In genomic region chr19:46254163-46254752, GRCm38 (mm10) we compare ENCODE assay signal across 8 mouse cellular contexts. TPM values are rescaled to one million over a fixed set of nuclear protein-coding genes. Genes with fewer than 3 reads are reported as not detected.
DNase-seq lines count a peak whose midpoint lies in the region; ATAC-seq lines count a peak whose summit lies in the region.

No protein-coding gene starts in this region.

- H3K36me3 ChIP-seq in neural tube, embryonic 15.5 days: peaks cover 65% of the 10 kb centered on the region

- no peak overlapping the region for H3K4me2 ChIP-seq in neural tube, embryonic 15.5 days

- no peak overlapping the region for H3K4me3 ChIP-seq in neural tube, embryonic 15.5 days (replicated peaks)

- no peaks in the 10 kb centered on the region for H3K4me1 ChIP-seq in neural tube, embryonic 15.5 days

- no peak overlapping the region for H3K9ac ChIP-seq in neural tube, embryonic 15.5 days (replicated peaks)

- no peak overlapping the region for H3K27ac ChIP-seq in neural tube, embryonic 15.5 days (replicated peaks)

- H3K9me3 ChIP-seq in neural tube, embryonic 15.5 days (replicated peaks): no peaks in the 10 kb centered on the region

- no peak; the same call in 1 of the 2 replicates for ATAC-seq in frontal cortex, adult (ENCODE audit: low TSS enrichment)
- ATAC-seq in neural tube, embryonic 15.5 days (ENCODE audit: low FRiP score): no peak

- DNase-seq in frontal cortex, postnatal 36 days (ENCODE audit: low spot score in 2 of 2): peak; percentile 10 to 40
- DNase-seq in neural tube, embryonic 10.5 days (ENCODE audit: extremely low spot score, low spot score): peak; percentile 32
- peak; percentile 15 for DNase-seq in c-Kit-negative CD71-positive TER-119-positive erythroid progenitor cells, embryonic 14.5 days (ENCODE audit: low read depth, low spot score)
- peak; percentile 11 to 53 for DNase-seq in heart, postnatal 14 days
- peak; percentile 43 for DNase-seq in lung, postnatal 14 days
- peak; percentile 18 for DNase-seq in yolk sac, embryonic 10.5 days (ENCODE audit: low spot score)

- WGBS in neural tube, embryonic 15.5 days: 39% methylated on average over 7 of the region's 7 CpGs

- intact Hi-C loops in heart, postnatal 14 days (cut with DNase I): loop anchor here (1.0 to 5.0 kb wide), 2 partner anchors 119 to 167 kb away; no protein-coding TSS in a partner anchor

- H3K27me3 ChIP-seq in neural tube, embryonic 15.5 days (replicated peaks): no peaks in the 10 kb centered on the region

RNA-seq across cellular contexts. Expression of gene Nfkb2, which starts 49.9 kb away (rescaled TPM):
- 2.4 and 10.0 TPM in 2 replicates for polyA plus RNA-seq in neural tube, embryonic 15.5 days (2015; fragmentation: Nextera tagmentation; extraction: Ambion mirVana)
- 10 to 100 TPM; 15.5 to 16.6 TPM for total RNA-seq in heart, postnatal 14 days (2021)
